Mouse (Mus musculus): ENCODE measurements around the gene Tfap2e. TPM values are rescaled to one million over a fixed set of nuclear protein-coding genes. Genes with fewer than 3 reads are reported as not detected.
A peak's percentile ranks its signal among the peaks of the same experiment; 100 is the strongest.

Tfap2e gene
- total RNA-seq, 2 experiments from 2014 or later, result not detected

DNA sequence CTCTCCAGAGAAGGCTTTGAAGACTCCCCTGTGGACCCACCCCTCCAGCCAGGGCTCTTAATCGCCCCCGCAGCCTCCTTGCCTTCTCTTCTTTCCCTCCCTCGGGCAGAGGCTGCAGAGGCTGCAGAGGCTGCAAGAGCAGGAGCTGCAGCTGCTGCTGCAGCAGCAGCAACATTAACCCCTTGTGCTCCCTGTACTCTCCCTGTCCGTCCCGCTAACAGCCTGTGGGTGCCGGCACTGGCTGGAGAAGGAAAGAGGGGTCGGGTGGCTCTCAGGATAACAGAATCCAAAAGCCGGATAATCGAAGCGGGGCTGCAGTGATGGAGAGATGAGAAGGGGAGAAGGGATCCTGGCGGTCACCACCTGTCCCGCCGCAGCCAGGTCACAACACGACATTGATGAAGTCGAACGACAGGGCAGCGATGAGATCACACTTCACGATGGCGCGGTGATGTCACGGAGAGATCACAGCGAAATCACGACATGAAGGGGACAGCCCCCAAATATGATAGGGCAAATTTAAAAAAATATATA lies 16.6 kb upstream of the Tfap2e start:
- ATAC-seq (replicated peaks; ENCODE audit: low FRiP score, poor library complexity, severe bottlenecking), result no peak

- ATAC-seq (replicated peaks; ENCODE audit: low FRiP score, poor library complexity, severe bottlenecking), result no peak
Observed at GRCm38 (mm10) chr4:126752024-126752607, 16.1 kb upstream of the Tfap2e start.

DNA sequence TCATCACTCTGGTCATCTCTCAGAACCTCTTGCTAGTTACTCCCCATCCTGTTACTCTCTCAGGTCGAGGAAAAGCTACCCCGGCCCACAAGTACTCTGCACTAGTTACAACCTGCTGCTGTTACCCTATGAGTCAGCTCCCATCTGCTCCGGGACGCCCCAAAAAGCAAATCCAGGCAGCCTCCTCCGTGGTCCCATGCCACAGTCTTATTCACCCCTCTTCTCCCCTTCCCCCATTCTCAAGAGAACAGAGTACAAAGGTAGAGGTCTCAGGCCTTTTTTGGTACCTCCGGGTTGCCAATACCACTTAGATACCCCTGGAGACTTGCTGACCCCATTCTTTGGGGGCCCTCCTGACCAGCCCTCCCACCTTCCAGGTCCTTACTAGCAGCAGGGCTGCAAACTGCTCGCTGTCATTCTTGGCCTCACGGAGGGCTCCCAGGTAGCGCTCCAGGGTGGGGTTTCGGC lies 15.6 kb upstream of the Tfap2e start:
- ATAC-seq (replicated peaks; ENCODE audit: low FRiP score, poor library complexity, severe bottlenecking), result no peak

DNA sequence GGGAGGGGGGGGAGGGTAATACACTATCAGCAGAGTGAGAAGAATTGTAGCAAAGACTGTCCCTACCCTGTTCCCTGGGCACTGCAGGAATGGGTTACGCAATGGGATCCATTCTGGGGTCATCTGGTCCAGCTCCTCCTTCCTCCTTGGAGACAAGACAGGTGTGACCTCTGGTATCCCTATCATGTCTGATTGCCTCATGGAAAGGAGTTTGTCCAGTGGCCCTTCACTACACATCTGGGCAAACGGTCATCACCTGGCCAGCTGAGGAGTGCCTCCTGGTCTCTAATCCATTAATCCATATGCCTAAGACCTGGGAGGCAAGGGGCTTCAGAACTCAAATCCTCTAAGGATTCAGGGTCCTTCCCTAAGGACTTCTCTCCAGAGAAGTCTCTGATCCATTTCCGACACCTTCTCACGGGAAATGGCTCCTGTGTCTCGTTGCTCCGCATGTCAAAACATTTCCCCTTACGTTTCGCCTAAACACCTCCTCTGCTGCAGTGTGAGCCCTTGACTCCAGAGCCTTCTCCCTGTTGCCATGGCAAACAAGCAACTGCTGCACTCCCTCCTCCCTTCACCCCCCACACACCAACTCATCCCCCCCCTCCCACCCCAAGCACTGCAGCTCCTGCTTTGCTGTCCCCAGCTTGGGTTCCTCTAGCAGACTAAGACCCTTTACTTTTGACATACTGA lies 15.0 kb upstream of the Tfap2e start:
- ATAC-seq (replicated peaks; ENCODE audit: low FRiP score, poor library complexity, severe bottlenecking), result no peak

DNA sequence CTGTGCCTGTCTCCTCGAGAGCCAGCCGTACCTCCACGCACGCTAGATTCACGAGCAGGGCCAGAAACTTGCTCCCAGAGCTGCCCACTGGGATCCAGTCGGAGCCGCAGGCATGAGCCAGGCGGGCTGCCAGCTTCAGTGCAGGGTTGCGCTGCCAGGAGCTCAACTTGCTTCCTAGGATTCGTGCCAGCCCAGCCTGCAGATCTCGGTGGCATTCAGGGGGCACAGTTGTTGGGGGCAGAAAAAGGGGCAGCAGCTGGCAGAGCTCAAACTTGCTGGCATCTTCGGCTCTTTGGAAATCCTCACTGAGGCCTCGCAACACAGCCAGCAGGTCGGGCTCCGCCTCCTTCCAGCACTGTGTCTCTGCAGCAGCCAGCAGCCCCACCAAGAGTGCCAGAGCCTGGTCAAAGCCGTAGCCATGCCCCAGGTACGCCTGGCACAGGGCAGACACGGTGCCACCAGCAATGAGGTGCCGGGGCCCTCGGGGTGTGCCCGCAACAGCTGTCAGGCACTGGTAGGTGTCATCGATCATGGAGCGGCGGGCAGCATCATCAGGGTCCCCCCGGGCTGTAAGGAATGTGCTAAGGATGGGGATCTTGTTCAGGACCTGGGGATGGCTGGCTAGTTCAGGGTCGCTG lies 14.1 kb upstream of the Tfap2e start:
- ATAC-seq (replicated peaks; ENCODE audit: low FRiP score, poor library complexity, severe bottlenecking), result no peak

DNA sequence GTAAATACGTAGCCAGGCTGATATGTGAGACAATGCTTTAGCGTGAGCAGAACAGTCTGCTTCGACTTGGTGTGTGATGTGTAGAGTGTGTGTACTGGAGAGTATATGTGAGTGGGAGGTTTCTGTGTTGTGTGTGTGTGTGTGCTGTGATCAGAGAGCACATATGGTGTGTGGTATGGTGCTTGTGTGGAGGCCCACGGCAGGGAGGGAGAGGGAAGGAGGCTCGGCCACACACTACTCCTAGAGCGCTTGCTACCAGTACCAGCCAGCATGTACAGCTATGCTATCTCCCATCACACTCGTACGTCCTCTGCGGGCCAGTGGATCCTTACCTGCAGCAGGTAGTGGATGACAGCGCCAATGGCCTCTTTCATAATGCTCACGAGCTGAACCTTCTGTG lies 13.5 kb upstream of the Tfap2e start:
- no peak for ATAC-seq (replicated peaks; ENCODE audit: low FRiP score, poor library complexity, severe bottlenecking)

- ATAC-seq (replicated peaks; ENCODE audit: low FRiP score, poor library complexity, severe bottlenecking), result no peak
Observed at GRCm38 (mm10) chr4:126748381-126748780, 12.3 kb upstream of the Tfap2e start.

DNA sequence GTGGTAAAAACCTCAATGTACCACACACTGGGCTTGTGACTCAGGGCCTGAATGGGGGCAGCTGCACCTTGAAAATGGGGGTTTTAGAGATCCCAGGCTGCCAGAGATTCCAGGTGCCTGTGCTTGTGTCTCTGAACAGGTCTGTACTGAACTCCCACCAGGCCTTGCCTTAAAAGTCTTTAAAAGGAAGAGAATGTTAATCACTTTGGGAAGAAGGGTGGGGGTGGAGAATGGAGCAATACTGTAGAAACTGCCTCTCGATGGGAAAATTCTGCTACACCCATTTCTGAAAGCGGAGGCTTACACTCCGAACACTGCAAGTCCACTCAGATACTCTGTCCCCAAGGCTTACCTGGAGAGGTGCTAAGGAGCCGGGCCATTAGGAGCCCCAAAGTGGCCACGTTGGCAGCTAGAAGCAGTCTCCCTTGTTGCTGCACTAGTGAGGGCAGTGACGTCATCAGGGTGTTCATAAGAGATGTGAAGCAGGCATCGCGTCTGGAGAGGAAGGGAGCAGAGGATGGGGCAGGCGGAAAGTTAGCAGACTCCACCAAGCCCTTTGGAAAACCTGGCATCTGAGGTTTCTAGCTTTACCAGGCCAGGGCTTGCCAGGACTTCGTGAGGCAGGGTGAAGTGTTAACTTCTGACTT lies 10.3 kb upstream of the Tfap2e start:
- no peak for ATAC-seq (replicated peaks; ENCODE audit: low FRiP score, poor library complexity, severe bottlenecking)

- 0 out of 2 replicates have a peak, but pooled peaks have one; percentile 36 for ATAC-seq (replicated peaks; ENCODE audit: low FRiP score, poor library complexity, severe bottlenecking)
Observed at GRCm38 (mm10) chr4:126745506-126746193, 9.6 kb upstream of the Tfap2e start.

DNA sequence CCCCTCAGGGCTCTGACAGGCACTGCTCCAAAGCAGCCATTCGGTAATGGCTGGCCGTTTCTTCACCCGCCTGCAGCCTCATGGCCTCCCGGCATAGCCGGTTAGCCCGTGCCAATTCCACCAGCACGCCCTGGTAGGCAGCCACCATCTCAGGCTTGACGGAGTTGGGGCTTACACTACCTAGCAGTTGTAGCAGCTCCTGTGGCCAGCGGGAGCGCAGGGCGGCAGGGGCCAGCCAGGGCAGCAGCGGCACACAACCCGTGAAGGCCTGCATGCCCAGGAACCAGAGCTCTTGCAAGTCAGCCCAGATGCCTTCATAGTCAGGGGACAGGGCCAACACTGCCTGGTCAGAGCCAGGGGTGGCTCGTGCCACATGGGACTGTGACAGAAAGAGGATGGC lies 8.8 kb upstream of the Tfap2e start:
- ATAC-seq (replicated peaks; ENCODE audit: low FRiP score, poor library complexity, severe bottlenecking), result no peak

DNA sequence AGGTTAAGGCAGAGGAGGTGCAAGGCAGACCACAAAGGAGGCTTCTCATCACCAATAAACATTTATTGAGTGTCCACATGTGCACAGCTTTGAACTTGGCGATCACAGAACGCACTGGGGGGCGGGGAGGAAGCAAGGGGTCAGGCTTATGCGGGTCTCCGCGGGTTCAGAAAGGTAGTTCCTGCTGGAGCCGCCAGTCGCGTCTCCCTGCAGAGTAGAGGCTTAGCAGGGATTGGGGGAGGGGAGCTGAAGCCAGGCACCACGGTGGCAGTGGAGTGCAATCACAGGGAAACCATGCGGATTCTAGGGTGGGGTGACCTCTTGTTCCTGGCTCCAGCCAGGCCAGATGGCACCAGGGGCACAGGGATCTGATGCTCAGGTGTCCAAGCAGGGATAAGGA lies 7.7 kb upstream of the Tfap2e start:
- ATAC-seq (replicated peaks; ENCODE audit: low FRiP score, poor library complexity, severe bottlenecking), result no peak

DNA sequence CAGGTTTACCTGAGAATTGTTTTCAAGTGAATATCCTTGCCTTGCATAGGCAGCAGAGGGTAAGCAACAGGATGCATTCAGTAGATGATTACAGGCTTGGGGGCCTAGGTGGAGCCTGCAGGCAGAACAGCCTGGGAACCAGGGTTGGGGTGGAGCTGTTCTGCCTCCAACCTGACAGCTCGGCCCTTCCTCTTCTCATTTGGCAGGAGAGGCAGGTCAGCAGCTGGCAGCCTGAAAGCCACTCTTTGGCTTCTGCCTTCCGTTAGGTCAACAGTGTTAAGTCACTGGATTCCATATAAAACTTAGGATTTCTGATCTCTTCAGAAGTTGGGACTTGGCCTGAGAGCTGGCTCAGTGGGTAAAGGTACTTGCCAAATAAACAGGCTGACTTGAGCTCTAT lies 6.9 kb upstream of the Tfap2e start:
- no peak for ATAC-seq (replicated peaks; ENCODE audit: low FRiP score, poor library complexity, severe bottlenecking)

- peak; percentile 65; the same call in 1 of the 2 replicates for ATAC-seq (replicated peaks; ENCODE audit: low FRiP score, poor library complexity, severe bottlenecking)
Observed at GRCm38 (mm10) chr4:126741448-126741847, 5.4 kb upstream of the Tfap2e start.

GRCm38 (mm10) chr4:126739966-126740676 lies 4.1 kb upstream of the Tfap2e start:
- no peak for ATAC-seq (replicated peaks; ENCODE audit: low FRiP score, poor library complexity, severe bottlenecking)

DNA sequence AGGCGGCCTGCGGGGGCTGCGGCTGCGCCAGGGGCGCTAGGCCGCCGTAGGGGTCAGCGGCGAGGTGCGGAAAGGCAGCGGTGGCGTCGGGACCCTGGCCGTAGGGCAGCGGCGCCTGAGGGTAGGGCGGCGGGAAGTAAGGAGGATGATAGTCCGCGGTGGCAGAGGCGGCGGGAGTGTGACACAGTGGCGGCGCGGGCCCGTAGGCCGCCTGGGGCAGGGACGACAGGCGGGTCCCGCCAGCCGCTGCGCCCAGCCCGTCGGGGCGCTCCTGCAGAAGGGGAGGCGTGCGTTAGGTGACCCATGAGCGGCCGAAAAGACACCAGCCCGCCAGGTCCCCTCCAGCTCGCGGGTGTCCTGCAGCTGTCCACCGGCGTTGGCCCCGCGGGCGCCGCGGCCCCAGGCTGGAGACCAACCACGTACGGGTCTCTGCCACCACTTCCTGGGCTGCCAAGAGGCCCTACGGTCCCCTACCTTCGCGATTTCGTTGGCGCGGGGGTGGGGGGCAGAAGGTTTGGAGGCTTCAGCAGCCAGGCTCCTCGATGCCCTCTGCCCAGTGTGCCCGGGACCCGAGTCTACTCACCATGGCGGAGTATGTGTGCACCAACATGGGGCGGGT lies 549 bp downstream of the Tfap2e start:
- ATAC-seq (replicated peaks; ENCODE audit: low FRiP score, poor library complexity, severe bottlenecking), result no peak

GRCm38 (mm10) chr4:126734700-126735381 lies 1.2 kb downstream of the Tfap2e start:
- no peak for ATAC-seq (replicated peaks; ENCODE audit: low FRiP score, poor library complexity, severe bottlenecking)

DNA sequence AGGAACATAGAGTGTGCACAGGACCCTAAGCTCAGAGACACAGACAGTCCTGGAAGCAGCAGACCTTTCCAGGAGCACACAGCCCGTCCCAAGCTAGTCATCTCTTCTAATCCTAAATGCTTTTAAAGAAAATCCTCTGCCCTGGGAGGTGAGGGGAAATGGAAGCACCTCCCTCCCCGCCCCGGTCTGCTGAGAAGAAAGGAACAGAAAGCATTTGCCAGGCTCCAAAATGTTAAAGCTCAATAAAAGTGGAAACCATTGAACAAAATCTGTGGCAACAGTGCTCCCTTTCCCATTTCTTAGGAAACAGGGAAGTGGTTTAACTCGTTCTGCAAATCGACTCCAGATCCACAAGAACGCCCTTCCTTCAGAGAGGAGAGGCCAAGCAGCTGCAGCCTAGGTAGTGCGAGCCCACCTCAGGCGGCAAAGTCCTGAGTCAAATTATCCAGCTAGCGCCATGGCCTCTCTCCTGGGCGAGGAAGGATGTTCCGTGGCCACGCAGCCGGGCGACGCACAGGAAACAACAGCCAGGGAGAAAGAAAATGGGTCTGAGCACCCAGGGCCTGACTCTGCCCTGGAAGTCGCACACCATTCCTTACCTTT lies 1.9 kb downstream of the Tfap2e start:
- ATAC-seq (replicated peaks; ENCODE audit: low FRiP score, poor library complexity, severe bottlenecking), result no peak

All from erythroid progenitor cell, adult 5-6 weeks (primary cell).